Comparison of ENCODE assay signal across 8 mouse cellular contexts in the genomic region with DNA sequence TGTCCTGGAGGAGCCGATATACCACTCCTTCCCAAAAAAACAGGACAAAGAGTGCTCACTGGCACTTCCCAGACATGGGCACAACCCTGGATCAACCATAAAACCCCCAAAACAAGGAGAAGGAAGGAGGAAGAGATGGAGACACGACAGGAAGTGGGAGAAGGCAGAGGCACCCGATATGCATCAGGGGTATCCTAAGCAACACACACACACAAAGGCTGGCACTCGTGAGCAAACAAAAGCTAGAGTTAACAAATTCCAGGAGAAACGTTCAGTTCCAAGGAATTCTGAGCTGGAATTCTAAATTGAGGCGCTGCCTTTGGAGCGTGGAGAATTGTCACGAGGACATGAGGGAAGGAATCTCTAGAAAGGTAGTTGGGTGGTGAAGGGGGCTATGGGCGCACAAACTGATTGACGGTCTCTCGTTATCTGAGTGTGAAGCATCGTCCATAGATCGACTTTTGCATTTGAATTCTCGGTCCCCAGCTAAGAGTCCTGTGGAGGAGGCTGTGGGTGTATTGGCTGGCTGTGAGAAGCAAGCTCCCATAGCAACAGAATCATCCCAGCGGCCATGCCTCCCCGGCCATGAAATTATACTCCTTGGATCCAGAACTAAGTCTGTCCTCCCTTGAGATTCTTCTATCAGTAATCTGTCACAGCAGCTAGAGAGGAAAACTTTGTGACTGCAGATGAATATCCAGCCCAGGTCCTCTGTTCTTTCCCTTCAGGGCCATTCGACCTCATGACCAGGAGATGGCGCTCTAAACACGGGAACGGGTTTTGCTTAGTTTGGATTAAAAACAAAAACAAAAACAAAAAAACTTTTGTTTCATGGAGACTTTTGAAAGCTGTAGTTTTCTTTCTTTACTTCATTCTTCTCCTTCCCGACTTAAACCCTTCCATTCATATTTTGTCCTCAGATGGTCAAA.
DNase-seq lines count a peak whose midpoint lies in the region; ATAC-seq and TF ChIP-seq lines count a peak whose summit lies in the region.

No protein-coding gene starts in this region.

- no peaks in the 10 kb centered on the region for H3K9me3 ChIP-seq in forebrain, embryonic 15.5 days
- peaks cover 7% of the 10 kb centered on the region for H3K9me3 ChIP-seq in hindbrain, embryonic 16.5 days (ENCODE audit: control insufficient read depth, low read length)
- H3K9me3 ChIP-seq in limb, embryonic 14.5 days (ENCODE audit: control insufficient read depth, low read length) = peaks cover 7% of the 10 kb centered on the region; the same call in 1 of the 2 replicates

- H3K36me3 ChIP-seq in forebrain, embryonic 15.5 days = no peaks in the 10 kb centered on the region
- H3K36me3 ChIP-seq in hindbrain, embryonic 16.5 days (ENCODE audit: control insufficient read depth, insufficient read depth, low read length) = no peaks in the 10 kb centered on the region
- H3K36me3 ChIP-seq in limb, embryonic 14.5 days (ENCODE audit: control insufficient read depth, insufficient read depth, low read length) = no peaks in the 10 kb centered on the region

- no peaks in the 10 kb centered on the region for H3K4me1 ChIP-seq in forebrain, embryonic 15.5 days
- H3K4me1 ChIP-seq in hindbrain, embryonic 16.5 days (ENCODE audit: control insufficient read depth, insufficient read depth, low read depth, low read length) = peaks cover 8% of the 10 kb centered on the region
- H3K4me1 ChIP-seq in limb, embryonic 14.5 days (ENCODE audit: control insufficient read depth, insufficient read depth, low read length) = no peaks in the 10 kb centered on the region

- ATAC-seq in forebrain, embryonic 15.5 days (replicated peaks) = no peak; the same call in 1 of the 2 replicates
- peak; percentile 65 for ATAC-seq in hindbrain, embryonic 16.5 days
- no peak for ATAC-seq in limb, embryonic 14.5 days (ENCODE audit: low FRiP score, low read depth)
- no peak for ATAC-seq in erythroid progenitor cell, adult 5-6 weeks (replicated peaks; ENCODE audit: low FRiP score, poor library complexity, severe bottlenecking)

- H3K27ac ChIP-seq in forebrain, embryonic 15.5 days (replicated peaks) = no peak overlapping the region
- no peak overlapping the region for H3K27ac ChIP-seq in hindbrain, embryonic 16.5 days (ENCODE audit: low read depth, low read length)
- no peak overlapping the region for H3K27ac ChIP-seq in limb, embryonic 14.5 days (replicated peaks; ENCODE audit: low read depth, low read length)

- peak overlapping the region; percentile 29; the same call in 1 of the 2 replicates for H3K4me2 ChIP-seq in forebrain, embryonic 15.5 days (replicated peaks)
- H3K4me2 ChIP-seq in hindbrain, embryonic 16.5 days (ENCODE audit: low read length) = peak overlapping the region; percentile 60
- H3K4me2 ChIP-seq in limb, embryonic 14.5 days (replicated peaks; ENCODE audit: low read depth, low read length, severe bottlenecking) = peak overlapping the region; percentile 9; the same call in 1 of the 2 replicates

- H3K9ac ChIP-seq in forebrain, embryonic 15.5 days (replicated peaks) = no peak overlapping the region; the same call in 1 of the 2 replicates
- peak overlapping the region; percentile 51 for H3K9ac ChIP-seq in hindbrain, embryonic 16.5 days (ENCODE audit: low read depth, low read length)
- no peak overlapping the region for H3K9ac ChIP-seq in limb, embryonic 14.5 days (ENCODE audit: low read depth, low read length, severe bottlenecking)

- TF ChIP-seq CTCF in brain, embryonic 14.5 days (IDR thresholded peaks at IDR 0.05; ENCODE audit: borderline replicate concordance, extremely low read depth, insufficient read depth, insufficient read length) = peak; percentile 83

- WGBS in forebrain, embryonic 15.5 days = 29% methylated on average over 21 of the region's 21 CpGs
- 13% methylated on average over 21 of the region's 21 CpGs for WGBS in hindbrain, embryonic 16.5 days
- 44% methylated on average over 21 of the region's 21 CpGs for WGBS in limb, embryonic 14.5 days

- no peak for TF ChIP-seq POLR2A in brain, embryonic 14.5 days (IDR thresholded peaks at IDR 0.05; ENCODE audit: borderline replicate concordance, extremely low read depth, insufficient read depth, insufficient read length, poor library complexity, severe bottlenecking)
- TF ChIP-seq POLR2A in limb, embryonic 14.5 days (IDR thresholded peaks at IDR 0.05; ENCODE audit: borderline replicate concordance, extremely low read depth, insufficient read depth, insufficient read length) = no peak

- 0 out of 2 replicates have a peak, but pooled peaks cover 4% of the 10 kb centered on the region for H3K27me3 ChIP-seq in forebrain, embryonic 15.5 days
- H3K27me3 ChIP-seq in hindbrain, embryonic 16.5 days (replicated peaks; ENCODE audit: control insufficient read depth, insufficient read depth, low read length) = peaks cover 2% of the 10 kb centered on the region; the same call in 1 of the 2 replicates
- H3K27me3 ChIP-seq in limb, embryonic 14.5 days (ENCODE audit: control insufficient read depth, insufficient read depth, low read length) = no peaks in the 10 kb centered on the region

- DNase-seq in urinary bladder, postnatal 14 days (ENCODE audit: low spot score) = peak; percentile 62
- no peak for DNase-seq in urinary bladder, adult 2 months (ENCODE audit: low spot score)
- DNase-seq in brain, embryonic 14.5 days (ENCODE audit: low read depth) = peak; percentile 82
- no peak for DNase-seq in limb, embryonic 14.5 days (ENCODE audit: low spot score)
- DNase-seq in natural killer cell, adult 2 months (ENCODE audit: low spot score in 2 of 2) = peak; percentile 26 to 32

- H3K4me3 ChIP-seq in forebrain, embryonic 15.5 days = peak overlapping the region; percentile 10; the same call in 1 of the 2 replicates
- peak overlapping the region; percentile 28 for H3K4me3 ChIP-seq in hindbrain, embryonic 16.5 days (ENCODE audit: low read length)
- H3K4me3 ChIP-seq in limb, embryonic 14.5 days (replicated peaks; ENCODE audit: low read length) = 0 out of 2 replicates have a peak overlapping the region, but pooled peaks have one; percentile 3

Comparison
In these comparisons a context has a peak if more than half of its experiments do, and no peak if none do; other contexts are left out.
1. DNase-seq: peak in urinary bladder, postnatal 14 days (single experiment), brain, embryonic 14.5 days (single experiment) and natural killer cell, adult 2 months (2 of 2); none in urinary bladder, adult 2 months (single experiment) and limb, embryonic 14.5 days (single experiment).
2. H3K4me2 ChIP-seq: peak in every context shown above with its lines; median percentile 60 in hindbrain, embryonic 16.5 days; 29 in forebrain, embryonic 15.5 days; 9 in limb, embryonic 14.5 days.
3. Peak in every context shown above with its lines, with median percentiles within 50 percentile points of each other: H3K4me3 ChIP-seq.